Mouse (Mus musculus): ENCODE results near the gene Fank1.

The Fank1 gene

GRCm38 (mm10) chr7:133776626-133776996 is at the start of gene Fank1:
Gene Fank1 (plus strand): TSS chr7:133776861.
- peak; percentile 77 for DNase-seq

- no peak for DNase-seq
Measured at GRCm38 (mm10) chr7:133727027-133727426, 49.6 kb upstream of the Fank1 start.

DNA sequence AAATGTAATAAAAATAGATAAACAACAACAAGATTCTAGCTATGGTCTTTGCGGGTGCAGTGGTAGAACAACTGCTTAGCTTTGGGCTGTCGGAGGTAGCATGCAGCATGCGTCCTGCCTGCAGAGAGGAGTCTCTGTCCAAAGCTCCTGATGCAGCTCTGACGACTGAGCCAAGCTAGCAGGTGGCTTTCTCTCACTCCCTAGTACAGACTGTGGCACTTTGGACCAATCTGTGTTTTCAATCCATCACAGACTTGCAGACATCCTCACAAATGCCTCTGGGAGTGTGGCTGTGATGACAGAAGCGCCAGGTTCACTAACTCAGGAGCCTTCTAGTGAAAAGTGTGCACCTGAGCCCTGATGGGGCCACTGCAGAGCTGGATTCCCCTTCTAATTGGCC is 47.3 kb upstream of the Fank1 start:
- DNase-seq = peak; percentile 46

GRCm38 (mm10) chr7:133730324-133731191 is 46.1 kb upstream of the Fank1 start:
- peak; percentile 58 for DNase-seq

DNA sequence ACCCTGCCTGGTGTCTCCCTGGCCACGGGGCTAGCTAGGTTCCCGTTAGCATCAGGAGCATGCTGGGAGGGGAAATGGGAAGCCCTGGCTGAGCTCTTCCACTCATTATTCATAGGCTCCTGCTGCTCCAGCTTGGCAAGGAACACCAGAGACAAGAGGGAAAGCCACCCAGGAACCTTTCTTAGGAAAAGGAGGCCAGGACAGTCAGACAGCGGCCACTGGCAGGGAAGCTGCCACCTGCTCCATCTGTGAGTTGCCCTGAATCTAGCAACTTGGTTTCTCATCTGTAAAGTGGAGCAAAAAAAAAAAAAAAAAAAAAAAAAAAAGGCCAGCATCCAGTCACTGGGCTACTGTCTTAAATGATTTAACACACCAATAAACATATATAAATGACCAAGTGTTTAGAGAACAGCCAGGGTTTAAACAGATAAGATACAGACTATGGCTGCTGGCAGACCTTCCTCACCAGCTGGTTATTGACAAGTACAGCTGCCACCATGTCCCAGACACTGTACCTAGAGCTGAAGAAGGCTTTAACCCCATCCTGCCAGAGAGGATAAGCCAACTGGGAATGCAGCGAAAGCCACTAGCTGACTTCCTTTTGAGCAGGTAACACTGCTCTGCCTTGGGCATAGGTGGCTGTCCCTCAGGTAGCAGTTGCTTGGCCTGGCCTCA is 44.6 kb upstream of the Fank1 start:
- DNase-seq = peak; percentile 83

DNA sequence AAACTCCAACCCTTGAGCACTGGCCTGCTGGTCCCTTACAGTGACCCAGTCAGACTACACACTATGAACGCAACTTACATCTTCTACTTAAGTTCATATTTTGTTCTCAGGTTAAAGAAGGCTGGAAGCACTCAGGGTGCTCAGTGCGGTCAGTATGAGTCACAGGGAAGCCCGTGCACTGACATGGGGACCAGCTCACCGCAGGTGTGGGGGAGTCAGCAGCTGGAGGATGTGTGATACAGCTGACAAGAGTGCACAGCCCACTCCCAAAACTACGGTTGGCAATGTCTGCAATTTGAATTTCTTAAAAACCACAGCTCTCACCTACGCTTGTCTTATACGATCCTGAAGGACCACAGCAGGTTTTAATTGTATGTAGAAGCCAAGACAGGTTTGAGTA is 36.1 kb upstream of the Fank1 start:
- DNase-seq = no peak

- no peak for DNase-seq
Measured at GRCm38 (mm10) chr7:133742530-133743325, 33.9 kb upstream of the Fank1 start.

- DNase-seq = no peak
Measured at GRCm38 (mm10) chr7:133743611-133744010, 33.0 kb upstream of the Fank1 start.

- no peak for DNase-seq
Measured at GRCm38 (mm10) chr7:133744209-133744608, 32.5 kb upstream of the Fank1 start.

DNA sequence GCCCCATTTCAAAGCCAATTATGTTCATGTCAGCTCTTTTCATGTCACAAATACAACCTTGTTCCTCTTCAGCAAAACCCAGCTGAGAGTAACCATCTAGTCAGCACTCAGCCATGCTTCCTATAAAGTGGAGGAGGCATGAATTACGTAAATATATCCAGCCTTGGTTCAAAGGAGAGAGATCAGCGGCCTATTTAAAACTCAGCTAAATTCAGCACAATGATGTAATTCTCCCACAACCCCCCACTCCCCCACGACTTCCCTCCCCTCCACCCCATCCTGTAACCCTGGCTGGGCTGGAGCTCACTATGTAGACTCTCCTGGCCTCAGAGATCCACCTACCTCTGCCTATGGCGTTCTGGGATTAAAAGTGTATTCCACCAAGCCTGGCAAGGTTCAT is 32.0 kb upstream of the Fank1 start:
- no peak for DNase-seq

DNA sequence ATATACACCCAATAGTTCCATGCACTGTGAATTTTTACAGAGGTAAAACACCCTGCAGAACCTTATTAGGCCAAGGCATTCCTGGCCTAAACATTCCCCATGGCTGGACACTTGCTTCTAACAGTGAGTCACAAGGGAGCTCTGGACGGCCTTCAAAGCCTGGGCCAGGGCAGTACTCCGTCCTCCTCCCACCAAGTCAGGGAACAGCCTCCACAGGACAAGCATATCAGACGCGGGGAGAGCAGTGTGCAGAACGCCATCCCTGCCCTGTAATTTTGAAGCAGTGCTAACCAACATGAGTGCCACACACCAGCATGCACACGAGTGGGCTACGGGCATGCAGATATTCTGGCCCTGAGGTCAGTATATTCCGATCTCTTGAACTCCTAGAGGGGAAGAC is 29.3 kb upstream of the Fank1 start:
- DNase-seq = no peak

- DNase-seq = peak; percentile 43
Measured at GRCm38 (mm10) chr7:133748753-133749152, 27.9 kb upstream of the Fank1 start.

DNA sequence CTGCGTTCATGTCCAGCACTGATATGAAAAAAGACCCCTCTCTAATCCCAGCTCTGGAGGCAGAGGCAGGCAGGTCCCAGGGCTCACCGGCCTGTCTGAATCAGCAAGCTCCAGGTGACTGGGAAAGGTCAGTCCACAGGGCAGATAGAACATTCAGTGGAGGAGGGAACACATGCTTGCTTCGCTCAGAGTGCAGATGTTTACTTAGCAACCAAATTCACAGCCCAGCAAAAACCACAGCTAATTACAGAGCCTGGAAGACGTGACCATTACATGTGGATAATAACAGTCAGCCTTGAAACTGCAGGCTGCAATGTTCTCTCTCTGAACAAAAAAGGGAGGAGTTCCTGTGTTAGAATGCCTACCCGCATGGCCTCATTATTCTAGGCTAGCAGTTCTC is 26.0 kb upstream of the Fank1 start:
- DNase-seq = no peak

- DNase-seq = no peak
Measured at GRCm38 (mm10) chr7:133751163-133751562, 25.5 kb upstream of the Fank1 start.

DNA sequence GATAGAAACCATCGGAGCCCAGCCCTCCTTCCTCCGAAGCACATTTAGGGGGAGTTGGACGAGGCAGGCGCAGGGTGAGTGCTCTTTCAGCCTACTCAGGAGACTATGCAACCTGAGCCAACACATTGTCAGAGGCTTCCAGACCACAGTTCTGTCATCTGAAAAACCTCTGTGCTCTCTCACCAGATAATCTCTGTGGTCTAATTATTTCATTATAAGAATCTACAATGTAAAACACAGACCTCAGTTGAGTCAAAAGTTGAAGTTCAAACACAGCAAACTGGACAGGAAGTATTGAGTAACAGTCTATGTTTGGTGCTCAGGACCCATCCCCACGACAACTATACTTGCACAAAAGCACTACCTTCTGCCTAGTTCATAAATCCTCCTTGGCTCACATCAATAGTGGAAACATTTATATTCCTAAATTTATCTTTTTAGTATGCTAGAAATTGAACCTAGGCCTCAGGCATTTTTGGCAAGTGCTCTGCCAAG is 18.7 kb upstream of the Fank1 start:
- DNase-seq = no peak

GRCm38 (mm10) chr7:133758716-133759115 is 17.9 kb upstream of the Fank1 start:
- no peak for DNase-seq

GRCm38 (mm10) chr7:133759611-133760353 is 16.9 kb upstream of the Fank1 start:
- DNase-seq = no peak

- no peak for DNase-seq
Measured at GRCm38 (mm10) chr7:133762696-133763095, 14.0 kb upstream of the Fank1 start.

- no peak for DNase-seq
Measured at GRCm38 (mm10) chr7:133764425-133764824, 12.2 kb upstream of the Fank1 start.

- DNase-seq = no peak
Measured at GRCm38 (mm10) chr7:133765240-133765848, 11.3 kb upstream of the Fank1 start.

DNA sequence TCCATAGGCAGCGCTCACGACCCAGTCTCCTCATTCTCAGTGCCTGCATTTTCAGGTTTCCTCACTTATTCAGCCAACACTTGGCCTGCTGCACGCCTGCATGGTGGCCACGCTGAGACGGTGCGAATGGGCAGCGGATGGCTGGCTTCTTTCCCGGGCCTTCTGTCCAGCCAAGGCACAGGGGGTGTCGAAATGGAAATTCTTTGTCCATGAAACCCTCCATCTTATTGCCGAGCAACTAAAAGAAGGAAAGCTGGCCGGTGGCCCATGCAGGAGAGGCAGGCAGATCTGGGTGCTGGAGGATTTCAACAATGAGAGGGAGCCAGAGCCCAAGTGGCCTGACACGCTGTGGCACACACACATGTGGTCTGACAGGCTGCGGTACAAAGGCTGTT is 10.8 kb upstream of the Fank1 start:
- DNase-seq = peak; percentile 94

DNA sequence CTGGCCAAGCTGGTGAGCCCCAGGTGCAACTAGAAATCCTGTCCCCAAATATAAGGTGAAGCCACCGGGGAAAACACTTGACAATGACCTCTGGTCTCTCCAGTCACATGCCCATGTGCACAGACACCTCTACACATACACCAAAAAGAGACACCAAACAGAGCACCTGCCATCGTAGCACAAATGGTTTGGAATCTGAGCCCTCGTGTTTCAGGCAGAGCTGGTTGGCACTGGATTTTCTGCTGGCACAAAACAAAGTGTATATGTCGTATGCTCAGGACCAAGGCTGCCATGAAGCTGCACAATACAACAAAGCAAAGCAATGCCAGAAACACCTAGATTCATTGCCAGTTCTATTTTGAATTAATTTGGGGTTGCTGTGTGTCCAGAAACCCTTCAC is 8.6 kb upstream of the Fank1 start:
- DNase-seq = peak; percentile 60
